Mouse (Mus musculus) kidney, adult 10 weeks (tissue): ENCODE measurements around the gene Oaz3. TPM values are rescaled to one million over a fixed set of nuclear protein-coding genes. Genes with fewer than 3 reads are reported as not detected.

ENCODE experiments used
- polyA plus RNA-seq: library from polyadenylated mRNA; stranded (reverse); fragments of 350-450 nt; fragmentation: Illumina TruSeq; extraction: RNeasy Lipid Tissue Mini Kit (QIAGEN cat#74804); gene quantifications from one replicate; pipeline ENCODE4 v1.2.3, GENCODE M21; 2014; ENCODE audit warnings: low read depth, low replicate concordance

The Oaz3 gene
- polyA plus RNA-seq: not detected

GRCm38 (mm10) chr3:94443597-94443964 is at the start of gene Oaz3:
Oaz3 (minus strand) TSS chr3:94443915.

GRCm38 (mm10) chr3:94480291-94480884 is 36.7 kb upstream of the Oaz3 start, which contains the start of gene Riiad1:
Riiad1 (minus strand) TSS chr3:94480341.

GRCm38 (mm10) chr3:94477981-94478422 is 34.3 kb upstream of the Oaz3 start, which contains the start of gene Celf3:
Celf3 (plus strand) TSS chr3:94478295.

GRCm38 (mm10) chr3:94442951-94443596 is 641 bp downstream of the Oaz3 start, which contains the start of gene Mrpl9:
Mrpl9 (plus strand) TSS chr3:94443318.

GRCm38 (mm10) chr3:94413031-94413679 is 30.6 kb downstream of the Oaz3 start, which contains the start of gene Tdrkh:
Tdrkh (plus strand) TSS chr3:94413273.

GRCm38 (mm10) chr3:94398217-94398616 is 45.5 kb downstream of the Oaz3 start, which contains the start of gene Lingo4:
Lingo4 (plus strand) TSS chr3:94398517.

Other genes with a start within 250 kb of the Oaz3 start
- not detected for gene Gm5286, start 247.2 kb downstream of the Oaz3 start, polyA plus RNA-seq
- not detected for gene Gm4778, start 179.9 kb downstream of the Oaz3 start, polyA plus RNA-seq
- gene Them4, start 133.8 kb downstream of the Oaz3 start, polyA plus RNA-seq: 64.1 TPM
- gene Them5, start 101.8 kb downstream of the Oaz3 start, polyA plus RNA-seq: not detected
- not detected for gene C2cd4d, start 81.5 kb downstream of the Oaz3 start, polyA plus RNA-seq
- 18.8 TPM for gene Rorc, start 71.1 kb downstream of the Oaz3 start, polyA plus RNA-seq
- not detected for gene Lingo4, start 45.4 kb downstream of the Oaz3 start, polyA plus RNA-seq
- 8.9 TPM for gene Tdrkh, start 30.6 kb downstream of the Oaz3 start, polyA plus RNA-seq
- gene Mrpl9, start 597 bp downstream of the Oaz3 start, polyA plus RNA-seq: 53.4 TPM
- gene Celf3, start 34.4 kb upstream of the Oaz3 start, polyA plus RNA-seq: not detected
- 1.8 TPM for gene Riiad1, start 36.4 kb upstream of the Oaz3 start, polyA plus RNA-seq
- gene Snx27, start 138.8 kb upstream of the Oaz3 start, polyA plus RNA-seq: 74.6 TPM
- not detected for gene Gm10972, start 199.2 kb upstream of the Oaz3 start, polyA plus RNA-seq
- 5.6 TPM for gene Tuft1, start 215.0 kb upstream of the Oaz3 start, polyA plus RNA-seq
- 0.61 TPM for gene Selenbp2, start 249.6 kb upstream of the Oaz3 start, polyA plus RNA-seq